Mouse (Mus musculus) CH12F3 (cell line): ENCODE data around the gene Zfp729b.

ENCODE experiments used
- in situ Hi-C: fragments of 300-500 bp; cut with MboI; formaldehyde crosslinking; loops from 2 replicates; pipeline ENCODE4 v1.14.3; 2020; ENCODE audit warnings: low sequenced_read_pairs

The Zfp729b gene

GRCm38 (mm10) chr13:67609066-67609876, at the start of gene Zfp729b:
Zfp729b (minus strand) TSS chr13:67609707.
- in situ Hi-C loops: loop anchor here (25.0 kb wide), 1 partner anchor 228 kb away; the partner anchor contains the start of gene Gm10037

GRCm38 (mm10) chr13:67652496-67652895, 43.0 kb upstream of the Zfp729b start:
- in situ Hi-C loops: no loop called here

GRCm38 (mm10) chr13:67637294-67638007, 27.9 kb upstream of the Zfp729b start, which contains the start of the genes Gm49345 and Zfp729a:
Gm49345 (minus strand) TSS chr13:67637769.
Zfp729a (minus strand) TSS chr13:67637791.
- in situ Hi-C loops: loop anchor here (10.0 kb wide), 1 partner anchor 47 kb away; the partner anchor contains the start of gene Zfp738

GRCm38 (mm10) chr13:67610108-67610507, 601 bp upstream of the Zfp729b start:
- in situ Hi-C loops: loop anchor here (25.0 kb wide), 1 partner anchor 227 kb away; the partner anchor contains the start of gene Gm10037

DNA sequence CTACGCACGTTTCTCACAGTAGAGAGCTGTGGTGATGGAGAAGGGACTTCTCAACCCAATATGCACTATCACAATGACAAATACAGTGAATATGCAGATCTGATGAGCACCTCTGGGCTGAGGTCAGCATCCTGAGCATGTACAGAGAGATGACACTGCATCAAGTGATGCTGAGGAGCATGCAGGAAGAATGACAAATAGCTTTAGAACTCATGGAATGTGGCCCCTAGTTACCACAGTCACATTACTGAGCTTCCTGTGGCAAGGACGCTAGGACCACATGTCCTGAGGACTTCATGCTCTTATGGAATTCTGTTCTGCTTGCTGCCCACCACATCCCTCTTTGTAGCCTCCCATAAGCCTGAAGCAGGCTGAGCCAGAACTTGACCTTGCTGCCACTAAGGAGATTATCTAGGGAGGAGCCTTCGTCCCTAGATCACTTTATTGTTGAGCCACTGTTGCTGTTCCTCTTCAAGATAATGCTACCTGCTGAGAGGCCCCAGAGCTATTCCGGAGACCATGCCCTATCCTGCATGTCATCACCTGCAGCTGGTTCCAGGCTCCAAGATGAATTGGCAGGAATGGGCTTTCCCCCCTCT, 36.8 kb downstream of the Zfp729b start:
- in situ Hi-C loops: no loop called here

GRCm38 (mm10) chr13:67553730-67554129, 55.8 kb downstream of the Zfp729b start, which contains the start of gene Zfp748:
Zfp748 (minus strand) TSS chr13:67553830.
- in situ Hi-C loops: no loop called here

- in situ Hi-C loops: no loop called here
Measured at GRCm38 (mm10) chr13:67552505-67553346, 56.8 kb downstream of the Zfp729b start.

GRCm38 (mm10) chr13:67545941-67546340, 63.6 kb downstream of the Zfp729b start:
- in situ Hi-C loops: no loop called here
